Mouse (Mus musculus) ZHBTc4 (cell line): ENCODE measurements around the gene Angel2.
A peak's percentile ranks its signal among the peaks of the same experiment; 100 is the strongest.

Experiments used
- DNase-seq: peaks from one replicate; pipeline ENCODE4 v3.0.0-alpha.2; 2011; ENCODE audit warnings: low read depth, low spot score

The Angel2 gene

DNA sequence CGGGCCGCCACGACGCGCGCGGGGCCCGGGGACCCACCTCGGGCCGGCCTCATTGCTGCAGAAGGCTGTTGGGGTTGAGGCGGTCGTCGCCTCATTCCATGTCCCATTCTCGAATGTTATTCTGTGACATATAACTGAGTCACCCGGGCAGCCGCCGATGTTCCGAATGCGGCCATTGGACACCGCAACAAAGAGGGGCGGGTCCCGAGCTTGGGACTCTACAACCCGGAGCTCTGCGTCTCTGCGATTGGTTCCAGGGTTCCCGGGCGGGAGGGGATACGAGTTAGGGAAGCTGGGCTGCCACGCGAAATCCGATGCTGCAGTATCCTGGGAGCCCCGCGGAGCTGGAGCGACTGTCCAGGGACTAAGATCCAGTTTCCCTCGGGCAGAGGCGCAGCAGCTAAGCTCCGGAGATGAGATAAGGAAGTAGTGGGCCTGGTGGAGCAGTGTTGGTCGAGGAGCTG lies 54.2 kb downstream of the Angel2 start, which contains the start of gene Vash2:
Vash2 (minus strand) TSS at position 197 of the 464 bp plus-strand sequence.
- DNase-seq = peak; percentile 89

DNA sequence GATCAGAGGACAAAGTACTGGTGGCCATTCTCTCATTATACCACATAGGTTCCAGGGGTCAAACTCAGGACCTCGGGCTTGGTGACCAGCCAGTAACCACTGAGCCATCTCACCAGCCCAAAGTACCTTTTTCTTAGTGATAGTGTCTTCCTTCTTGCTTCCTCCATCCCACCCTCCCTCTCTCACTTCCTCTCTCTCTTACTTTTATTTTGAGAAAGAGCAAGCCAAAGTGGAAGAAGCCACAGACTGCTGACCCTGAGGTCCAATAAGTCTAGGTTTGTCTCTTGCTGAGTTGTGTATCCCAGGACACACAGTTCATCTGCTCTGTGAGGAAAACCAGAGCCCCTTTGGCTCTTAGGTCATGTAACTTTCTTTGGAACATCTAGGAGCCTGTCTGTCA lies 55.6 kb downstream of the Angel2 start:
- DNase-seq = no peak

DNA sequence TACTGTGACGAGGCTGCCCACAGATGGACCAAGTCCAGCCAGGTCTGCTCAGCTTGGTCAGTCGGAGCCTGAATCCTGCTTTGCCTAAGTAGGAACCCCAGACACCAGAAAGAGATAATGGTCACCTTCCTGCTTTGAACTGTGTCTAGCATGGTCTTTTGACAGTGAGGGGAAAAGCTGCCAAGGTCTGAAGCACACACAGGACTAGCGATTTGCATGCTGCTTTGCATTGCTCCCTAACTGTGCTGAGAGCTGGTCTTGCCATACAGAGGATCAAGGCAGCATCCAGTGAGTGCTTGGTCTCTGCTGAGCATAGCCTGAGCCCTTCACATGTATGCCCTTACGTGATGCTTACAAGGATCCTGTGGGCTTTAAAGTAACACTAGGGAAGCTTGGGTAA lies 56.5 kb downstream of the Angel2 start:
- no peak for DNase-seq

DNA sequence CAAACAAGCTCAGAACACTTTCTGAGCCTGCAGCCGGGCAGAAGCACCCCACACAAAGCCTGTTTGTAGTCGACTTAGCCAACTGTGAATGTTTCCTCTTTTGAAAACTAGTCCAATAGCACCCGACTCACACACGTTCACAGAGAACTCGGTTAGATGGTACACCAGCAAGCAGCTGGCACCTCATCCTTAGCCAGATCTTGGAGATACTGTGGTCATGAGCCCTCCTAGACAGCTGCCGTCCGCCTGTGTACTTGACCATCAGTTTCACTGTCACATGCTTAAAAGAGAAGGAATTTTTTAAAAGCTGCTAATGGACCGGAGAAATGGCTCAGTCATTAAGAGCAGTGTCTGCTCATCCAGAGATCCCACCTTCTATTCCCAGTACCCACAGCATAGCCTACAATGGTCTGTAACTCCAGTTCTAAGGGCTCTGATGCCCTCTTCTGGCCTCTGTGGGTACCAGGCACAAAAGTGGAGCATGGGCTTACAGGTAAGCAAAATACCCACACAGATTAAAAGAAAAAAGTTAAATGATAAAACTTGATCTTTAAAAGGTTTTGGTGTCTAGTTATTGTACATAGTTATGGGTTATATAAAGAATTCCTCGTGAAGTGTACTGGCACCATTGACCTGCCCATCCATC lies 64.6 kb downstream of the Angel2 start:
- peak; percentile 33 for DNase-seq

DNA sequence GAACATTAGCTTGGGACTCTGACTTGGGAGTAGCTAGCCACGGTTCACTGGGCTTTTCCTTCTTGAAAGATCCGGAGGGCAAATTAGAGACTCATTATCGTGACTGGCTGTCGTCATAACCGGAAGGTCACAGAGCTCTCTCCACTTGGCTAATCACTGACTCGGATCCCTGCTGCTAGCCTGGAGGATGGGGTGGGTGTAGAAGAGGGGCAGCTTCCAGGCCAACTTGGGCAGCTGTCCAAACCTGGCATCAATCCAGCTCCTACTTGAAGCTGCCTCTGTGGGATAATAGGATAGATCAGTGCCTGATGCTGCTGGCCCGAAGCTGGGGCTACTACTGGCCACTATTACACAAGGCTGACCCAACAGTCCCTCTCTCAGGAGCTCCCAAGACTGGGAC lies 70.6 kb downstream of the Angel2 start:
- no peak for DNase-seq

DNA sequence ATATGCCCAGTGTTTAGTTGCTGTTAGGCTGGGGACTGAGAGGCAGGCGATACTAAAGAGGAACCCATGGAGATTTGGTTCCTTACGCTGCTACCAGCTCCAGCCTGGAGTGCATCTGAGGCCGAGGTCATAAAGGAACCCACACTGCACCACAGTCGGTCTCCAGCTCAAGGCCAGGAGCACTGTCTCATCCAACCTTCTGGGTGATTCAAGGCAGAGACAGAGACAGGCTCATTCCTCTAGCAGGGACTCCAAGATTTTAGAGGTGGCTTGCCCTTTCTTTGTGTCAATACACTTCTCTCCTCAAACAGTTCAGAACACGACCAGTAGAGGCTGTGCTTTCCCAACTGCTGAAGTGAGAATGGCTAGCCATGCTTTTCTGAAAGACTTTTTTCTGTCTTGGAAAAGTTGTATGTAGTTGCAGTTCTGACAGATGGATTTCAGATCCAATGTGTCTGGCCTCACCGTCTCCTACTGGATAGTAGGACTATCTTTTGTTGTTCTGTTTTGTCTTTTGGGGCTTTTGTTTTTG lies 71.5 kb downstream of the Angel2 start:
- DNase-seq = no peak
